Mouse (Mus musculus): Measurements from ENCODE around the gene Cacng1. TPM values are rescaled to one million over a fixed set of nuclear protein-coding genes. Genes with fewer than 3 reads are reported as not detected.

The Cacng1 gene
- polyA plus RNA-seq, 1 experiment from 2014 or later, result 1.3 TPM

GRCm38 (mm10) chr11:107676207-107676940 lies 39.9 kb downstream of the Cacng1 start:
- Histone ChIP-seq H3K36me3 (replicated peaks) (peaks cover 45% of the 10 kb centered on the region), H3K4me2 (no peak overlapping the region), H3K4me3 (replicated peaks) (no peak overlapping the region), H3K9ac (no peak overlapping the region), H3K27me3 (no peaks in the 10 kb centered on the region), H3K9me3 (replicated peaks) (no peaks in the 10 kb centered on the region), H3K4me1 (replicated peaks) (no peaks in the 10 kb centered on the region), H3K27ac (replicated peaks) (no peak overlapping the region)
- 61% methylated on average over 17 of the region's 17 CpGs for WGBS (ENCODE audit: insufficient replicate concordance)
- ATAC-seq (ENCODE audit: insufficient read depth), result no peak

- no peaks in the 10 kb centered on the region for H3K27me3 ChIP-seq
- H3K27ac ChIP-seq (replicated peaks), result no peak overlapping the region
- WGBS (ENCODE audit: insufficient replicate concordance), result 83% methylated on average over 10 of the region's 10 CpGs
- H3K4me2 ChIP-seq, result no peak overlapping the region
- no peak for ATAC-seq (ENCODE audit: insufficient read depth)
- H3K4me1 ChIP-seq (replicated peaks), result no peaks in the 10 kb centered on the region
- H3K4me3 ChIP-seq (replicated peaks), result no peak overlapping the region
- no peak overlapping the region for H3K9ac ChIP-seq
- H3K9me3 ChIP-seq (replicated peaks), result no peaks in the 10 kb centered on the region
- H3K36me3 ChIP-seq (replicated peaks), result peaks cover 55% of the 10 kb centered on the region
Measured at GRCm38 (mm10) chr11:107675246-107675645, 41.1 kb downstream of the Cacng1 start.

- no peaks in the 10 kb centered on the region for H3K27me3 ChIP-seq
- ATAC-seq (ENCODE audit: insufficient read depth), result no peak
- no peaks in the 10 kb centered on the region for H3K9me3 ChIP-seq (replicated peaks)
- H3K27ac ChIP-seq (replicated peaks), result no peak overlapping the region
- H3K4me3 ChIP-seq (replicated peaks), result no peak overlapping the region
- peaks cover 62% of the 10 kb centered on the region for H3K36me3 ChIP-seq (replicated peaks)
- H3K4me2 ChIP-seq, result no peak overlapping the region
- WGBS (ENCODE audit: insufficient replicate concordance), result 75% methylated on average over 8 of the region's 8 CpGs
- no peaks in the 10 kb centered on the region for H3K4me1 ChIP-seq (replicated peaks)
- no peak overlapping the region for H3K9ac ChIP-seq
Measured at GRCm38 (mm10) chr11:107674601-107675000, 41.7 kb downstream of the Cacng1 start.

GRCm38 (mm10) chr11:107674006-107674405 lies 42.3 kb downstream of the Cacng1 start:
- Histone ChIP-seq H3K9me3 (replicated peaks) (no peaks in the 10 kb centered on the region), H3K36me3 (replicated peaks) (peaks cover 62% of the 10 kb centered on the region), H3K4me2 (no peak overlapping the region), H3K4me1 (replicated peaks) (no peaks in the 10 kb centered on the region), H3K27me3 (no peaks in the 10 kb centered on the region), H3K9ac (no peak overlapping the region), H3K4me3 (replicated peaks) (no peak overlapping the region), H3K27ac (replicated peaks) (no peak overlapping the region)
- 69% methylated on average over 5 of the region's 5 CpGs for WGBS (ENCODE audit: insufficient replicate concordance)
- no peak for ATAC-seq (ENCODE audit: insufficient read depth)

- H3K36me3 ChIP-seq (replicated peaks), result peaks cover 84% of the 10 kb centered on the region
Measured at GRCm38 (mm10) chr11:107668977-107669376, 47.3 kb downstream of the Cacng1 start.

GRCm38 (mm10) chr11:107668223-107668622 lies 48.1 kb downstream of the Cacng1 start:
- no peak for ATAC-seq (ENCODE audit: insufficient read depth)
- H3K27ac ChIP-seq (replicated peaks), result no peak overlapping the region
- no peak overlapping the region for H3K9ac ChIP-seq
- H3K4me2 ChIP-seq, result no peak overlapping the region
- 76% methylated on average over 6 of the region's 6 CpGs for WGBS (ENCODE audit: insufficient replicate concordance)
- no peaks in the 10 kb centered on the region for H3K27me3 ChIP-seq
- peaks cover 82% of the 10 kb centered on the region for H3K36me3 ChIP-seq (replicated peaks)
- H3K4me1 ChIP-seq (replicated peaks), result no peaks in the 10 kb centered on the region
- no peaks in the 10 kb centered on the region for H3K9me3 ChIP-seq (replicated peaks)
- no peak overlapping the region for H3K4me3 ChIP-seq (replicated peaks)

More at GRCm38 (mm10) chr11:107668977-107669376, 47.3 kb downstream of the Cacng1 start:
- Histone ChIP-seq H3K27me3 (no peaks in the 10 kb centered on the region), H3K9me3 (replicated peaks) (no peaks in the 10 kb centered on the region), H3K4me3 (replicated peaks) (no peak overlapping the region), H3K9ac (no peak overlapping the region), H3K27ac (replicated peaks) (no peak overlapping the region), H3K4me1 (replicated peaks) (no peaks in the 10 kb centered on the region), H3K4me2 (no peak overlapping the region)
- no peak for ATAC-seq (ENCODE audit: insufficient read depth)
- WGBS (ENCODE audit: insufficient replicate concordance), result 72% methylated on average over 4 of the region's 4 CpGs

GRCm38 (mm10) chr11:107667542-107667941 lies 48.8 kb downstream of the Cacng1 start:
- Histone ChIP-seq H3K4me2 (no peak overlapping the region), H3K27me3 (no peaks in the 10 kb centered on the region), H3K4me3 (replicated peaks) (no peak overlapping the region), H3K9ac (no peak overlapping the region), H3K9me3 (replicated peaks) (no peaks in the 10 kb centered on the region), H3K27ac (replicated peaks) (no peak overlapping the region), H3K36me3 (replicated peaks) (peaks cover 84% of the 10 kb centered on the region), H3K4me1 (replicated peaks) (no peaks in the 10 kb centered on the region)
- no peak for ATAC-seq (ENCODE audit: insufficient read depth)
- WGBS (ENCODE audit: insufficient replicate concordance), result 77% methylated on average over 2 of the region's 2 CpGs

GRCm38 (mm10) chr11:107662666-107663065 lies 53.7 kb downstream of the Cacng1 start:
- no peaks in the 10 kb centered on the region for H3K9me3 ChIP-seq (replicated peaks)
- H3K4me3 ChIP-seq (replicated peaks), result no peak overlapping the region
- no peak overlapping the region for H3K9ac ChIP-seq
- no peak for ATAC-seq (ENCODE audit: insufficient read depth)
- H3K4me2 ChIP-seq, result no peak overlapping the region
- WGBS (ENCODE audit: insufficient replicate concordance), result 82% methylated on average over 5 of the region's 5 CpGs
- no peaks in the 10 kb centered on the region for H3K27me3 ChIP-seq
- no peaks in the 10 kb centered on the region for H3K4me1 ChIP-seq (replicated peaks)
- H3K36me3 ChIP-seq (replicated peaks), result peaks cover 84% of the 10 kb centered on the region
- H3K27ac ChIP-seq (replicated peaks), result no peak overlapping the region

- no peak overlapping the region for H3K27ac ChIP-seq (replicated peaks)
- no peaks in the 10 kb centered on the region for H3K27me3 ChIP-seq
- ATAC-seq (ENCODE audit: insufficient read depth), result no peak
- no peak overlapping the region for H3K4me3 ChIP-seq (replicated peaks)
- no peak overlapping the region for H3K4me2 ChIP-seq
- H3K4me1 ChIP-seq (replicated peaks), result no peaks in the 10 kb centered on the region
- no peak overlapping the region for H3K9ac ChIP-seq
- 78% methylated on average over 4 of the region's 4 CpGs for WGBS (ENCODE audit: insufficient replicate concordance)
- H3K9me3 ChIP-seq (replicated peaks), result no peaks in the 10 kb centered on the region
- H3K36me3 ChIP-seq (replicated peaks), result peaks cover 82% of the 10 kb centered on the region
Measured at GRCm38 (mm10) chr11:107660452-107660851, 55.9 kb downstream of the Cacng1 start.

GRCm38 (mm10) chr11:107657117-107657516 lies 59.2 kb downstream of the Cacng1 start:
- no peak for ATAC-seq (ENCODE audit: insufficient read depth)
- Histone ChIP-seq H3K27me3 (no peaks in the 10 kb centered on the region), H3K4me3 (replicated peaks) (no peak overlapping the region), H3K4me2 (no peak overlapping the region), H3K9me3 (replicated peaks) (no peaks in the 10 kb centered on the region), H3K27ac (replicated peaks) (no peak overlapping the region), H3K4me1 (replicated peaks) (no peaks in the 10 kb centered on the region), H3K9ac (no peak overlapping the region), H3K36me3 (replicated peaks) (peaks cover 68% of the 10 kb centered on the region)
- 77% methylated on average over 5 of the region's 5 CpGs for WGBS (ENCODE audit: insufficient replicate concordance)

GRCm38 (mm10) chr11:107655538-107655937 lies 60.8 kb downstream of the Cacng1 start:
- Histone ChIP-seq H3K36me3 (replicated peaks) (peaks cover 60% of the 10 kb centered on the region), H3K9ac (no peak overlapping the region)
- ATAC-seq (ENCODE audit: insufficient read depth), result no peak

More at GRCm38 (mm10) chr11:107655538-107655937, 60.8 kb downstream of the Cacng1 start:
- no peak overlapping the region for H3K27ac ChIP-seq (replicated peaks)
- no peak overlapping the region for H3K4me2 ChIP-seq
- H3K4me1 ChIP-seq (replicated peaks), result no peaks in the 10 kb centered on the region
- 88% methylated on average over 4 of the region's 4 CpGs for WGBS (ENCODE audit: insufficient replicate concordance)
- no peaks in the 10 kb centered on the region for H3K27me3 ChIP-seq
- no peak overlapping the region for H3K4me3 ChIP-seq (replicated peaks)
- H3K9me3 ChIP-seq (replicated peaks), result no peaks in the 10 kb centered on the region

All from liver, embryonic 15.5 days (tissue).